Mouse (Mus musculus) heart, embryonic 14.5 days (tissue): ENCODE measurements around the gene Afap1l2. TPM values are rescaled to one million over a fixed set of nuclear protein-coding genes. Genes with fewer than 3 reads are reported as not detected.

Source experiments
- ATAC-seq: fragments of 200-750 bp; cut with Nextera tagmentation; 2 replicates; pipeline ENCODE4 v1.8.0; 2017; ENCODE audit warnings: low read depth, moderate TSS enrichment; ENCODE audit not compliant: insufficient number of reproducible peaks, insufficient read depth, low FRiP score
- H3K27ac ChIP-seq, 2 experiments: fragments of 200-500 bp in 1 of 2; fragments of 300-500 bp in 1 of 2; sonication (generic) in 1 of 2; replicated peaks in 1 of 2; 2 replicates each; pipeline ENCODE4 v1.5.1; 2012 to 2014; ENCODE audit warnings: low read depth in 2 of 2, low read length in 2 of 2, control low read depth in 1 of 2, mild to moderate bottlenecking in 1 of 2, mixed read lengths in 1 of 2; ENCODE audit not compliant: control insufficient read depth in 1 of 2, insufficient read depth in 1 of 2
- H3K27me3 ChIP-seq: fragments of 300-500 bp; sonication (generic); 2 replicates; pipeline ENCODE4 v1.6.1; 2014; ENCODE audit warnings: mild to moderate bottlenecking, low read length, control low read depth; ENCODE audit not compliant: control insufficient read depth, insufficient read depth
- H3K36me3 ChIP-seq: fragments of 300-500 bp; sonication (generic); 2 replicates; pipeline ENCODE4 v1.6.1; 2014; ENCODE audit warnings: mild to moderate bottlenecking, control low read depth, low read length, mixed read lengths; ENCODE audit not compliant: control insufficient read depth, insufficient read depth
- H3K4me1 ChIP-seq, 2 experiments: fragments of 200-500 bp in 1 of 2; fragments of 300-500 bp in 1 of 2; sonication (generic) in 1 of 2; 2 replicates each; pipeline ENCODE4 v1.6.1; 2012 to 2014; ENCODE audit warnings: low read length in 2 of 2, control low read depth in 1 of 2, mixed read lengths in 1 of 2; ENCODE audit not compliant: control insufficient read depth in 2 of 2, insufficient read depth in 2 of 2
- H3K4me2 ChIP-seq: fragments of 300-500 bp; sonication (generic); 2 replicates; pipeline ENCODE4 v1.6.1; 2014; ENCODE audit warnings: mild to moderate bottlenecking, low read length
- H3K4me3 ChIP-seq, 2 experiments: fragments of 200-500 bp in 1 of 2; fragments of 300-500 bp in 1 of 2; sonication (generic) in 1 of 2; 2 replicates each; pipeline ENCODE4 v1.5.1; 2012 to 2014; ENCODE audit warnings: low read length in 2 of 2, mild to moderate bottlenecking in 2 of 2, control low read depth in 1 of 2, low read depth in 1 of 2, moderate library complexity in 1 of 2; ENCODE audit not compliant: control insufficient read depth in 1 of 2, insufficient read depth in 1 of 2
- H3K9ac ChIP-seq: fragments of 300-500 bp; sonication (generic); 2 replicates; pipeline ENCODE4 v1.6.1; 2014; ENCODE audit warnings: mild to moderate bottlenecking, low read length
- H3K9me3 ChIP-seq: fragments of 300-500 bp; sonication (generic); 2 replicates; pipeline ENCODE4 v1.6.1; 2016; ENCODE audit warnings: low read length, control low read depth; ENCODE audit not compliant: control insufficient read depth
- WGBS: fragments of 180-500 bp; shearing (Covaris S2); extraction: QIAGEN DNeasy Blood & Tissue Kit; methylation state at CpG from one replicate; pipeline ENCODE4 v1.1.7; 2014; 5-methylcytosine and 5-hydroxymethylcytosine counted together
- polyA plus RNA-seq: library from polyadenylated mRNA; unstranded; fragments of >200 nt; fragmentation: Nextera tagmentation; extraction: Ambion mirVana; gene quantifications from 2 replicates; pipeline ENCODE4 v1.2.1, GENCODE M21; 2014

Gene Afap1l2
- polyA plus RNA-seq, 1 experiment from 2014 or later, result 0.84 TPM

- Histone ChIP-seq H3K36me3 (no peaks in the 10 kb centered on the region), H3K9ac (no peak overlapping the region)
- WGBS, result 90% methylated on average over 13 of the region's 13 CpGs
Measured at GRCm38 (mm10) chr19:56920232-56920631, 87.8 kb downstream of the Afap1l2 start.

DNA sequence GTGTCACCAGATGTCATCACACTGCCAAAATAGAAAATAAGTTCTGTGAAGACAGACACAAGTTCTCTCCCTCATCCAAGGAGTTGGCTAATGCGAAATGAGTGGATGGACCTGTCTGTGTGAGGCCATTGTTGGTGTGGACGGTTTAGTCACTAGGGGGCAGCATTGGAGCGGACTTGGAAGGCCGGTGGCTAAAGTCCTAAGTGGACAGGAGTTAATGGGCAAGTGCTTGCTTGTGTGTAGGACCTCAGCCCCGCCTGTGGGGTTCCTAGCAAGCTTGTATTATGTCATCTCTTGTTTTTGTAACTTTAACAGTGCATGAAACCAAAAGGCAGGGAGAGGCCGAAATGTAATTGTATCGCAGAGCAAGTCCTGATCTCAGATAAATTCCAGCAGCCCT is 88.4 kb downstream of the Afap1l2 start:
- WGBS, result 27% methylated on average over 7 of the region's 7 CpGs
- Histone ChIP-seq H3K9me3 (peaks cover 1% of the 10 kb centered on the region; the same call in 1 of the 2 replicates), H3K36me3 (no peaks in the 10 kb centered on the region), H3K4me3 (no peak overlapping the region), H3K4me1 (no peaks in the 10 kb centered on the region), H3K27ac (no peak overlapping the region), H3K4me2 (no peak overlapping the region), H3K27me3 (no peaks in the 10 kb centered on the region), H3K9ac (no peak overlapping the region)
- ATAC-seq, result no peak; the same call in 1 of the 2 replicates

More at GRCm38 (mm10) chr19:56920232-56920631, 87.8 kb downstream of the Afap1l2 start:
- Histone ChIP-seq H3K4me3 (no peak overlapping the region), H3K27ac (no peak overlapping the region), H3K27me3 (no peaks in the 10 kb centered on the region), H3K9me3 (no peaks in the 10 kb centered on the region), H3K4me2 (no peak overlapping the region), H3K4me1 (no peaks in the 10 kb centered on the region)
- no peak for ATAC-seq

- Histone ChIP-seq H3K27ac (no peak overlapping the region), H3K9ac (no peak overlapping the region), H3K36me3 (no peaks in the 10 kb centered on the region), H3K4me3 (no peak overlapping the region), H3K9me3 (peaks cover 3% of the 10 kb centered on the region; the same call in 1 of the 2 replicates), H3K4me2 (no peak overlapping the region), H3K27me3 (no peaks in the 10 kb centered on the region), H3K4me1 (no peaks in the 10 kb centered on the region)
- ATAC-seq, result no peak
- 66% methylated on average over 6 of the region's 6 CpGs for WGBS
Measured at GRCm38 (mm10) chr19:56915084-56915483, 92.9 kb downstream of the Afap1l2 start.

- Histone ChIP-seq H3K27me3 (no peaks in the 10 kb centered on the region), H3K4me2 (no peak overlapping the region), H3K4me3 (no peak overlapping the region), H3K27ac (no peak overlapping the region), H3K4me1 (no peaks in the 10 kb centered on the region), H3K9me3 (peaks cover 3% of the 10 kb centered on the region; the same call in 1 of the 2 replicates), H3K36me3 (no peaks in the 10 kb centered on the region), H3K9ac (no peak overlapping the region)
- WGBS, result 93% methylated on average over 3 of the region's 3 CpGs
- no peak for ATAC-seq
Measured at GRCm38 (mm10) chr19:56914658-56915057, 93.4 kb downstream of the Afap1l2 start.

- H3K4me3 ChIP-seq, result no peak overlapping the region
- no peak overlapping the region for H3K9ac ChIP-seq
- no peak overlapping the region for H3K27ac ChIP-seq
- WGBS, result 79% methylated on average over 4 of the region's 4 CpGs
- no peaks in the 10 kb centered on the region for H3K27me3 ChIP-seq
- no peaks in the 10 kb centered on the region for H3K4me1 ChIP-seq
- H3K9me3 ChIP-seq, result peaks cover 3% of the 10 kb centered on the region; the same call in 1 of the 2 replicates
- no peaks in the 10 kb centered on the region for H3K36me3 ChIP-seq
- no peak for ATAC-seq
- no peak overlapping the region for H3K4me2 ChIP-seq
Measured at GRCm38 (mm10) chr19:56913761-56914160, 94.3 kb downstream of the Afap1l2 start.

GRCm38 (mm10) chr19:56910561-56910960 is 97.5 kb downstream of the Afap1l2 start:
- no peak for ATAC-seq
- H3K36me3 ChIP-seq, result no peaks in the 10 kb centered on the region
- WGBS, result 57% methylated on average over 11 of the region's 11 CpGs

GRCm38 (mm10) chr19:56908472-56909270 is 99.4 kb downstream of the Afap1l2 start:
- no peak overlapping the region for H3K27ac ChIP-seq
- H3K9me3 ChIP-seq, result no peaks in the 10 kb centered on the region
- no peaks in the 10 kb centered on the region for H3K4me1 ChIP-seq
- H3K4me2 ChIP-seq, result no peak overlapping the region
- no peak overlapping the region for H3K9ac ChIP-seq
- no peak for ATAC-seq
- WGBS, result 66% methylated on average over 17 of the region's 17 CpGs
- H3K36me3 ChIP-seq, result no peaks in the 10 kb centered on the region
- H3K4me3 ChIP-seq, result no peak overlapping the region
- H3K27me3 ChIP-seq, result no peaks in the 10 kb centered on the region

More at GRCm38 (mm10) chr19:56910561-56910960, 97.5 kb downstream of the Afap1l2 start:
- Histone ChIP-seq H3K4me1 (no peaks in the 10 kb centered on the region), H3K9ac (no peak overlapping the region), H3K27me3 (no peaks in the 10 kb centered on the region), H3K4me3 (no peak overlapping the region), H3K27ac (no peak overlapping the region), H3K4me2 (no peak overlapping the region), H3K9me3 (peaks cover 3% of the 10 kb centered on the region; the same call in 1 of the 2 replicates)
